Mouse (Mus musculus): ENCODE data around the gene 0610040J01Rik.

The 0610040J01Rik gene

GRCm38 (mm10) chr5:63811819-63812508 lies at the start of gene 0610040J01Rik:
Gene 0610040J01Rik, plus strand, starts transcription at chr5:63812363.
- peak; percentile 48 for DNase-seq (ENCODE audit: low read depth, low spot score)

GRCm38 (mm10) chr5:63765886-63766285 lies 46.3 kb upstream of the 0610040J01Rik start:
- no peak for DNase-seq (ENCODE audit: low read depth, low spot score)

GRCm38 (mm10) chr5:63766715-63767114 lies 45.4 kb upstream of the 0610040J01Rik start:
- DNase-seq (ENCODE audit: low read depth, low spot score), result peak; percentile 68

- no peak for DNase-seq (ENCODE audit: low read depth, low spot score)
Measured at GRCm38 (mm10) chr5:63767464-63767863, 44.7 kb upstream of the 0610040J01Rik start.

GRCm38 (mm10) chr5:63768220-63768619 lies 43.9 kb upstream of the 0610040J01Rik start:
- DNase-seq (ENCODE audit: low read depth, low spot score), result no peak

GRCm38 (mm10) chr5:63772971-63773370 lies 39.2 kb upstream of the 0610040J01Rik start:
- no peak for DNase-seq (ENCODE audit: low read depth, low spot score)

- no peak for DNase-seq (ENCODE audit: low read depth, low spot score)
Measured at GRCm38 (mm10) chr5:63773603-63774002, 38.6 kb upstream of the 0610040J01Rik start.

- no peak for DNase-seq (ENCODE audit: low read depth, low spot score)
Measured at GRCm38 (mm10) chr5:63788156-63788826, 23.9 kb upstream of the 0610040J01Rik start.

- no peak for DNase-seq (ENCODE audit: low read depth, low spot score)
Measured at GRCm38 (mm10) chr5:63812509-63812865, 324 bp downstream of the 0610040J01Rik start.

- DNase-seq (ENCODE audit: low read depth, low spot score), result no peak
Measured at GRCm38 (mm10) chr5:63816643-63817042, 4.5 kb downstream of the 0610040J01Rik start.

- DNase-seq (ENCODE audit: low read depth, low spot score), result no peak
Measured at GRCm38 (mm10) chr5:63817270-63817669, 5.1 kb downstream of the 0610040J01Rik start.

- no peak for DNase-seq (ENCODE audit: low read depth, low spot score)
Measured at GRCm38 (mm10) chr5:63818975-63819374, 6.8 kb downstream of the 0610040J01Rik start.

GRCm38 (mm10) chr5:63819519-63819918 lies 7.4 kb downstream of the 0610040J01Rik start:
- DNase-seq (ENCODE audit: low read depth, low spot score), result no peak

- DNase-seq (ENCODE audit: low read depth, low spot score), result no peak
Measured at GRCm38 (mm10) chr5:63821176-63821575, 9.0 kb downstream of the 0610040J01Rik start.

GRCm38 (mm10) chr5:63821860-63822259 lies 9.7 kb downstream of the 0610040J01Rik start:
- DNase-seq (ENCODE audit: low read depth, low spot score), result no peak

- no peak for DNase-seq (ENCODE audit: low read depth, low spot score)
Measured at GRCm38 (mm10) chr5:63823362-63824332, 11.5 kb downstream of the 0610040J01Rik start.

GRCm38 (mm10) chr5:63824599-63825350 lies 12.6 kb downstream of the 0610040J01Rik start:
- DNase-seq (ENCODE audit: low read depth, low spot score), result no peak

- DNase-seq (ENCODE audit: low read depth, low spot score), result no peak
Measured at GRCm38 (mm10) chr5:63825881-63826280, 13.7 kb downstream of the 0610040J01Rik start.

- no peak for DNase-seq (ENCODE audit: low read depth, low spot score)
Measured at GRCm38 (mm10) chr5:63827006-63827405, 14.8 kb downstream of the 0610040J01Rik start.

GRCm38 (mm10) chr5:63827415-63828053 lies 15.4 kb downstream of the 0610040J01Rik start:
- DNase-seq (ENCODE audit: low read depth, low spot score), result no peak

All from 3T3-L1 (cell line).